Mouse (Mus musculus): ENCODE measurements around the gene Twf2. TPM values are rescaled to one million over a fixed set of nuclear protein-coding genes. Genes with fewer than 3 reads are reported as not detected.
A peak's percentile ranks its signal among the peaks of the same experiment; 100 is the strongest.

Twf2 gene
- polyA plus RNA-seq, 1 experiment, result 21.2 TPM

DNA sequence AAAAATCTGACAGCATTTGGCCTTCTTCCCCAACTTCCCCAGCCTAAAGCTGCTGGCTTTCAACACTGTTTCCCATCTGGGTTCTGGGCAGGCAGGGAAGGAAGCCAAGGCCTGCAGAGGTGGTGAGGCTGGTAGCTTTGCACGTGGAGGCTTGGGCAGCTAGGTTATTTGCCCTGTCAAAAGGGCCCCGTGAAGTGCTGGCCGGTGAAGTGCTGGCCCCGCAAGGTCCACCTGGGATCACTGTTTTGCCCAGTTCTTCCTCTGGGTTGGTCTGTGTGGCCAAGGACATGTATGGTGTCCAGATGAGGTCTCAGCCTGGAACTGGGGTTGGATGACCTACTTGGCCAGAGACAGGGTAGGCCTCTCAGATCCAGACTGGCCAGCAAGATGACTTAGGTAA is 7.0 kb downstream of the Twf2 start:
- H3K4me1 ChIP-seq (ENCODE audit: control insufficient read depth, insufficient read depth, insufficient read length, low read length), result peaks cover 3% of the 10 kb centered on the region
- no peak for TF ChIP-seq POLR2A (IDR thresholded peaks at IDR 0.05; ENCODE audit: low read depth, low read length)
- no peak for TF ChIP-seq CTCF (IDR thresholded peaks at IDR 0.05; ENCODE audit: extremely low read depth, insufficient read length, insufficient replicate concordance, low read depth, low read length)
- H3K36me3 ChIP-seq (ENCODE audit: control insufficient read depth, insufficient read depth, low read length), result peaks cover 16% of the 10 kb centered on the region; the same call in 1 of the 2 replicates
- H3K27me3 ChIP-seq (ENCODE audit: control insufficient read depth, insufficient read depth, low read length), result no peaks in the 10 kb centered on the region
- no peak overlapping the region for H3K27ac ChIP-seq (ENCODE audit: insufficient read depth, low read depth, low read length)
- WGBS, result 86% methylated on average over 4 of the region's 4 CpGs
- no peak overlapping the region for H3K4me3 ChIP-seq (ENCODE audit: low read depth, low read length)

DNA sequence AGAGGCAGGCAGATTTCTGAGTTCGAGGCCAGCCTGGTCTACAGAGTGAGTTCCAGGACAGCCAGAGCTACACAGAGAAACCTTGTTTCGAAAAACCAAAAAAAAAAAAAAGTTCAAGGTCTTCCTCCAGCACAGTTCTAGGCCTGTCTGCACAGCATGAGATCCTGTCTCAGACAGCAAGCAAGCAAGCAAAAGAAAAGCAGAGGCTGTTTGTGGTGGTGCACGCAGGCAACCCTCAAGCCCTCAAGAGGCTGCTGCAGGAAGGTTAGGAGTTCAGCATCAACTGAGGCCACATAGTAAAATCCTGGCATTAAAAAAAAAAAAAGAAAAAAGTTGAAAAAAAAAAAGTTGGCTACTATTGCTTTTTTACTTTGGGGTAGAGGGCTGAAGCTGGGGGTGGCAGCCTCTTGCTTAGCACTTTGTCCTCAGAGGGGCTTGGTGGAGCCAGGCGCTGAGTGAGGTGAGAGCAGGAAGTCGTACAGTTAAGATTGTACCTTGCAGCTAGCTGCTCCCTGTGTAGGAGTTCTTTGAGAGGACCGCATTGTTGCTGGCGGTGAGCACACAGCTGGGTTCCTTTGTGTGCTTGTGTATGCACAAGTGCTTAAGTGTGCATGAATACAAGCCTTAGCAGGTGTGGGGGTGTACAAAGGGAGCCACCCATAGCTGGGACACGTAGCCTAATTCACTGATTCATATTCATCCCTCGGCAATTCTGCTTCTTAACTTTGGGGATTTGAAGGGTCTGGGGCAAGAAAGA is 8.1 kb downstream of the Twf2 start:
- H3K27ac ChIP-seq (ENCODE audit: insufficient read depth, low read depth, low read length), result 0 out of 2 replicates have a peak overlapping the region, but pooled peaks have one; percentile 7
- no peak overlapping the region for H3K4me3 ChIP-seq (ENCODE audit: low read depth, low read length)
- no peaks in the 10 kb centered on the region for H3K27me3 ChIP-seq (ENCODE audit: control insufficient read depth, insufficient read depth, low read length)
- TF ChIP-seq CTCF (IDR thresholded peaks at IDR 0.05; ENCODE audit: extremely low read depth, insufficient read length, insufficient replicate concordance, low read depth, low read length) (no peak), POLR2A (IDR thresholded peaks at IDR 0.05; ENCODE audit: low read depth, low read length) (no peak)
- 76% methylated on average over 9 of the region's 9 CpGs for WGBS
- peaks cover 3% of the 10 kb centered on the region for H3K4me1 ChIP-seq (ENCODE audit: control insufficient read depth, insufficient read depth, insufficient read length, low read length)
- H3K36me3 ChIP-seq (ENCODE audit: control insufficient read depth, insufficient read depth, low read length), result peaks cover 16% of the 10 kb centered on the region; the same call in 1 of the 2 replicates

DNA sequence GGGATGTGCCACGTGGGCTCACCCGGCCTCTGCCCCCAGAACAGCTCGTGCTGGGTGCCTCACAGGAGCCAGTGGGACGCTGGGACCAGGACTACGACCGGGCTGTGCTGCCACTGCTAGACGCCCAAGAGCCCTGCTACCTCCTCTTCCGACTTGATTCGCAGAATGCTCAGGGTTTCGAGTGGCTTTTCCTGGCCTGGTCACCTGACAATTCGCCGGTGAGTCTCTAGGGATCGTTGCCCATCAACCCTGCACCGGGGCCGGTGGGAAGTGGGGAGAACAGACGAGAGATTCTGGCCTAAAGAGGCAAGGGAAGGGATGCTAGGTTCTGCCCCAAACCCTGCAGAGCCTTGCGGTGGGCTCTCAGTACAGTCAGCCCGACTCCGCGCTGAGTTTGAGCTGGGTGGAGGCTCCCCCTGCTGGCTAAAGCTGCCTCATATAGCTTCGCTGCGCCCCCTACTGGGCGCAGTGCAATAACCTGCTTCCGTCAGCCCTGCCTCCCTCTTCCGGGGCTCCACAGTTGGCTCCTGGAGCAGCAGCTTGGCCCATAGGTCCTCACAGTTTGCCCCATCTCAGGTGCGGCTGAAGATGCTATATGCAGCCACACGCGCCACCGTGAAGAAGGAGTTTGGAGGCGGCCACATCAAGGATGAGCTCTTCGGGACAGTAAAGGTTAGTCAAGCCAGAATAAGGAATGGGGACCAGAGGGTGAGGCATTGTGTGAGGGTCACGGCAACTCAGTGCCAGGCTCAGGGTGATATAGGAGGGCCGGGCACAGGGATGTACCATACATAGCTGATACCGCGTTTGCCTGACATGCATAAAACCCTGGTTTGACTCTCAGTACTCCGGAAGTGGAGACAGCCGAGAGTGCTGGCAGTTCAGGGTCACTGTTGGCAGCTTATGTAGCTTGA is 9.0 kb downstream of the Twf2 start:
- H3K4me1 ChIP-seq (ENCODE audit: control insufficient read depth, insufficient read depth, insufficient read length, low read length), result peaks cover 3% of the 10 kb centered on the region
- peak overlapping the region; percentile 54 for H3K4me3 ChIP-seq (ENCODE audit: low read depth, low read length)
- TF ChIP-seq POLR2A (IDR thresholded peaks at IDR 0.05; ENCODE audit: low read depth, low read length) (no peak), CTCF (IDR thresholded peaks at IDR 0.05; ENCODE audit: extremely low read depth, insufficient read length, insufficient replicate concordance, low read depth, low read length) (peak; percentile 100)
- 0 out of 2 replicates have a peak overlapping the region, but pooled peaks have one; percentile 7 for H3K27ac ChIP-seq (ENCODE audit: insufficient read depth, low read depth, low read length)
- H3K36me3 ChIP-seq (ENCODE audit: control insufficient read depth, insufficient read depth, low read length), result peaks cover 16% of the 10 kb centered on the region; the same call in 1 of the 2 replicates
- no peaks in the 10 kb centered on the region for H3K27me3 ChIP-seq (ENCODE audit: control insufficient read depth, insufficient read depth, low read length)
- 22% methylated on average over 37 of the region's 37 CpGs for WGBS

DNA sequence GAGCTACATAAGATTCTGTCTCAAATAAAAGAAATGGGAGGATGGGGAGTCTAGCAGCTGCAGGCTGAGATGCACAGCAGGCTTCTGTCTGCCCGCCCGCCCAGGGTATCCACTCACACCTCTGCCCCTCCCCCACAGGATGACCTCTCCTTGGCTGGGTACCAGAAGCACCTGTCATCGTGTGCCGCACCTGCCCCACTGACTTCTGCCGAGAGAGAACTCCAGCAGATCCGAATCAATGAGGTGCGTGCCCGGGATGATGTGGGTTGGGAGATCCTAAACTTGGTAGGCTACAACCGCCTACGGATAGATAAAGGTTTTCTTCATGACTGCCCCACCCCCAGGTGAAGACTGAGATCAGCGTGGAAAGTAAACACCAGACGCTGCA is 9.7 kb downstream of the Twf2 start:
- H3K36me3 ChIP-seq (ENCODE audit: control insufficient read depth, insufficient read depth, low read length), result peaks cover 16% of the 10 kb centered on the region; the same call in 1 of the 2 replicates
- TF ChIP-seq CTCF (IDR thresholded peaks at IDR 0.05; ENCODE audit: extremely low read depth, insufficient read length, insufficient replicate concordance, low read depth, low read length), result no peak
- no peak for TF ChIP-seq POLR2A (IDR thresholded peaks at IDR 0.05; ENCODE audit: low read depth, low read length)
- H3K4me3 ChIP-seq (ENCODE audit: low read depth, low read length), result no peak overlapping the region
- no peaks in the 10 kb centered on the region for H3K27me3 ChIP-seq (ENCODE audit: control insufficient read depth, insufficient read depth, low read length)
- WGBS, result 65% methylated on average over 12 of the region's 12 CpGs
- no peak overlapping the region for H3K27ac ChIP-seq (ENCODE audit: insufficient read depth, low read depth, low read length)
- peaks cover 3% of the 10 kb centered on the region for H3K4me1 ChIP-seq (ENCODE audit: control insufficient read depth, insufficient read depth, insufficient read length, low read length)

DNA sequence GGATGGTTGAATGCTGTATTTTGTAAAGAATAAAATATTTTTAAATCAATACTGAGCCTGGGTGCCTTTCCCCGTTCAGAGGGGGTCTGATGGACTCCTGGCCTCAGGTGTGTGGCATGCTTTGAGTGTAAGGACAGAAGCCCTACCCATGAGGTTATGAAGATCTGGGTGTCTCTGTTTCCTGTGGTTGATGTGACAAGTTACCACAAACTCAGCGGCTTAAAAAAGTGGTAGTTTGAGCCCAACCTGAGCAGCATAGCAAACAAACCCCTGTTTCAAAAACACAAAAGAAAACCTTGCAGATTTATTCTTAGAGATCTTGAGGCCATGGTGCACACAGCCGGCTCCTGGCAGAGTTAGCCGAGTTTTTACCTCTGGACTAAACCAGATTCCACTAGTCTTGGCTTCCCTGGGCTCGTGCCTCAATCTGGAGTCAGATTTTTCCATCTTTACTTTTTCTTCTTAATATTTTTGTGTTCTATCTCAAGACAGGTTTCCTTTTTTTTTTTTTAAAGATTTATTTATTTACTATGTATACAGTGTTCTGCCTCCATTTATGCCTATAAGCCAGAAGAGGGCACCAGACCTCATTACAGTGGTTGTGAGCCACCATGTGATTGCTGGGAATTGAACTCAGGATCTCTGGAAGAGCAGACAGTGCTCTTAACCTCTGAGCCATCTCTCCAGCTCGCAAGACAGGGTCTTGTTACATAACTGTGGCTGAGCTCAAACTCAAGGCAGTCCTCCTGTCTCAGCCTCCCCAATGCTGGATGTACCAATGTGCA is 12.6 kb downstream of the Twf2 start:
- no peak overlapping the region for H3K4me3 ChIP-seq (ENCODE audit: low read depth, low read length)
- TF ChIP-seq CTCF (IDR thresholded peaks at IDR 0.05; ENCODE audit: extremely low read depth, insufficient read length, insufficient replicate concordance, low read depth, low read length) (no peak), POLR2A (IDR thresholded peaks at IDR 0.05; ENCODE audit: low read depth, low read length) (no peak)
- WGBS, result 75% methylated on average over 6 of the region's 6 CpGs
- H3K27ac ChIP-seq (ENCODE audit: insufficient read depth, low read depth, low read length), result no peak overlapping the region
- no peaks in the 10 kb centered on the region for H3K27me3 ChIP-seq (ENCODE audit: control insufficient read depth, insufficient read depth, low read length)
- H3K36me3 ChIP-seq (ENCODE audit: control insufficient read depth, insufficient read depth, low read length), result peaks cover 16% of the 10 kb centered on the region; the same call in 1 of the 2 replicates
- H3K4me1 ChIP-seq (ENCODE audit: control insufficient read depth, insufficient read depth, insufficient read length, low read length), result peaks cover 3% of the 10 kb centered on the region

GRCm38 (mm10) chr9:106216971-106217370 is 14.1 kb downstream of the Twf2 start:
- Histone ChIP-seq H3K36me3 (ENCODE audit: control insufficient read depth, insufficient read depth, low read length) (peaks cover 16% of the 10 kb centered on the region; the same call in 1 of the 2 replicates), H3K4me1 (ENCODE audit: control insufficient read depth, insufficient read depth, insufficient read length, low read length) (no peaks in the 10 kb centered on the region; the same call in 1 of the 2 replicates), H3K4me3 (ENCODE audit: low read depth, low read length) (no peak overlapping the region), H3K27ac (ENCODE audit: insufficient read depth, low read depth, low read length) (no peak overlapping the region), H3K27me3 (ENCODE audit: control insufficient read depth, insufficient read depth, low read length) (no peaks in the 10 kb centered on the region)
- WGBS, result 82% methylated on average over 7 of the region's 7 CpGs
- TF ChIP-seq CTCF (IDR thresholded peaks at IDR 0.05; ENCODE audit: extremely low read depth, insufficient read length, insufficient replicate concordance, low read depth, low read length) (no peak), POLR2A (IDR thresholded peaks at IDR 0.05; ENCODE audit: low read depth, low read length) (no peak)

All from small intestine, adult 2 months (tissue).